Mouse (Mus musculus): ENCODE data around the gene Ogfod3.

DNA sequence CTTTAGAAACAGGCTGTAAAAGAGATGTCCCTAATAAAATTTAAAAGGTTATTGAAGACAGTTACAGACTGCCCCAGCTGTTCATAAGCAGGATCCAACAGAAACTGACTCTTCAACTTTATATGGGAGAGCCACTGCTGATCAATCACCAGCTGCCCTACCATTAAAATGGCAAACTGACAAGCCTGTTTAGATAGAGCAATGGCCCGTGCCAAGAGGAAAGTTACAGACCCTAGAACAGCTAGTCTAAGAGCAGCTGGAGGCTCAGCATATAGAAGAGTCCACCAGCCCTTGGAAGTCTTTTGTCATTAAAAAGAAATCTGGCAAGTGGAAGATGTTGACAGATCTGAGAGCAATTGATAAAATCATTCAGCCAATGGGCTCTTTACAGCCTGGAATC, 69.9 kb downstream of the Ogfod3 start:
- TF ChIP-seq POLR2A (IDR thresholded peaks at IDR 0.05; ENCODE audit: borderline replicate concordance, insufficient read depth, low read length) (no peak), CTCF (IDR thresholded peaks at IDR 0.05; ENCODE audit: borderline replicate concordance, insufficient read depth, low read depth, low read length) (no peak)

All from cerebellum, adult 2 months (tissue).